Mouse (Mus musculus) frontal cortex, postnatal 36 days (tissue): ENCODE data around the gene Pknox2.

Source experiments
- DNase-seq, 2 experiments: peaks; one replicate each; pipeline ENCODE4 v3.0.0; 2022; ENCODE audit warnings: low spot score in 2 of 2

Pknox2 gene

GRCm38 (mm10) chr9:36990626-36991368 is 156.4 kb downstream of the Pknox2 start:
- DNase-seq = no peak

- DNase-seq = no peak
Measured at GRCm38 (mm10) chr9:36989991-36990390, 157.2 kb downstream of the Pknox2 start.

DNA sequence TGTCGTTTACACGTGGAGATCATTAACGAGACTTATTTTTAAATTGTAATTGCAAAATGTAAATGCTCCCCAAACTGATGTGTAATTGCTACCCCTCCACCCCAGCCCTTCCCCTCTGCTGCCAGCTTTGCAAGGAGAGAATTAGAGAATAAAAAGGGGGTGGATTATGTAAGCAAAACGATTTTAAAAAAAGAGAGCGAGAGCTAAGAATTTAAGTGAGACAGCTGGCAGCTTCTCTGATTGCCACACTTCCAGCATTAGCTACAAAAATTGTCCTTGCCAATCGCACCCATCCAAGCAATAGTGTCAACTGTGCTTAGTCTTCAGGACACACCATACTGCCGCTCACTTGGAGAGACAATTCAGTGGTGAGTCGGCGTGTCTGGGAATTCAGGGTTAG is 162.0 kb downstream of the Pknox2 start:
- DNase-seq = peak; percentile 57 to 82

DNA sequence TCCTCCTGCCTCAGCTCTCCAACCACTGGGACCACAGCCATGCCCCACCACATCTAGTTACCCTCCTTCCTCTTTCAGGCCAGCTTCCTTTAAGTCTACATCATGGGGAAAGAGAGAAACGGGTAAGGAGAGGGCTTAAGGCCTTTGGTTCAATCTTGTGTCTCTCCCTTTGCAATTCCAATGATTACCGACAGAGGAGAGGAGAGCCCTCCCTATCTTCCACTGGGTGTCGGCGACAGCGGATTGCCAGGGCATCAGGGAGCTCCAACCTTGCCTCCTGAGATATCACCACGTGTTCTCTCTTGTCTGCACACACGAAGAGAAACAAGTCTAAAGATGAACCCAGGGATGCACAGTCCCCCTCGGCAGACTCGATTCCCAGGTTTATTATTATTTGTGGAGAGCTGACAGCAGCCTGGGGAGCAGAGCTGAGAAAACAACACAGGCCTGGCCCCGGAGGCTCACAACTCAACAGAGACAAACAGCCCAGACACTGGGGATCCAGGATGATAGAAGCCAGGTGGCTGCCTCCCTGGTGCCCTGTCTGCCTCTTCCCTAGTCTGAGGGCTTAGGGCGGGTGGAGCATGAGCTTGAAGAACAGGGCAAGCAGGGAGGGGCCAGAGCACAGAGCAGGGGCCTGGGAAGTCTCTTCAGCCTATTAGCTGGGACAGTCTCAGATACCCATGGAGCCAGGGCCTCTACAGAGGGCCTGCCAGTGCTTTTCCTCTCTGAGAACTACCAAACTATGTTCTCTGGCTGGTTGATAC is 170.4 kb downstream of the Pknox2 start:
- no peak for DNase-seq

GRCm38 (mm10) chr9:36973486-36974227 is 173.6 kb downstream of the Pknox2 start:
- DNase-seq = peak in 1 of 2 experiments; percentile 72

- no peak for DNase-seq
Measured at GRCm38 (mm10) chr9:36972089-36972488, 175.1 kb downstream of the Pknox2 start.

- DNase-seq = no peak
Measured at GRCm38 (mm10) chr9:36971066-36971465, 176.1 kb downstream of the Pknox2 start.

DNA sequence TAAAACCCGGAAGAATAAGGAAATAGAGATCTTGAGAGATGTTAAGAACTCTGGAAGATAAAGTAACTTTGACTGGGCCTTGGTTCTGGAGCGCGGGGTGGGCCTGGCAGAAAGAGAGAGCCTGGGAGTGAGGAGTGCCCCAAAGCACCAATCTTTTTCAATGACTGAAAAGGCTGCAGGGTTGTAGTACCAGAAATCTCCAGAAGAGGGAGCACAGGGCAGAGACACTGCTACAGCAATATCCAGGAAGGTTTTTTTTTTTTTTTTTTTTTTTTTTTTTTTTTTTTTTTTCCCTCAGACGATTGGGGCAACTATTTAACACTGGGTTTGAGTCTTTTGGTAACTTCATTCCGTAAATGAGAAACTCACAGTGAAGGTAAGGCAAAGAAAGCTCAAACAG is 176.6 kb downstream of the Pknox2 start:
- peak; percentile 87 to 96 for DNase-seq

- no peak for DNase-seq
Measured at GRCm38 (mm10) chr9:36969131-36969530, 178.1 kb downstream of the Pknox2 start.

DNA sequence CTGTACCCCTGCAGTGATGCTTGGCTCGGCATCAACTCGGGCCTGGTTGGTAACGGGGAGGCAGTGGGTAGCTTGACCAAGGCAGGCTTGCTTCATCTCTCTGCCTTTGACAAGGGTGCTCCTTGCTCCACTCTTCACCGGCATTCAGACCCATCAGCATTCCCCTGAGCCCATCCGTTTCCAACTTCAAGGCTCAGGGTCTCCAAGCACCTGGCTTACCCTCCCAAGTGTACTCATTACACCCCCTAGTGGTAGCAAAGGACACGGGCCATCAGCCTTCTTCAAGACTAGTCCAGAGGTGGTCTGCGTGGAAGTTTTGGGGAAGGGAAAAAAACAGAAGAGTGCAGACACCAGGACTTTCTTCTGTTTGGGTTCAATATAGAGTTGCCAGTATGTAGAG is 178.5 kb downstream of the Pknox2 start:
- no peak for DNase-seq

GRCm38 (mm10) chr9:36968236-36968635 is 179.0 kb downstream of the Pknox2 start:
- DNase-seq = no peak

- no peak for DNase-seq
Measured at GRCm38 (mm10) chr9:36965720-36966119, 181.5 kb downstream of the Pknox2 start.

DNA sequence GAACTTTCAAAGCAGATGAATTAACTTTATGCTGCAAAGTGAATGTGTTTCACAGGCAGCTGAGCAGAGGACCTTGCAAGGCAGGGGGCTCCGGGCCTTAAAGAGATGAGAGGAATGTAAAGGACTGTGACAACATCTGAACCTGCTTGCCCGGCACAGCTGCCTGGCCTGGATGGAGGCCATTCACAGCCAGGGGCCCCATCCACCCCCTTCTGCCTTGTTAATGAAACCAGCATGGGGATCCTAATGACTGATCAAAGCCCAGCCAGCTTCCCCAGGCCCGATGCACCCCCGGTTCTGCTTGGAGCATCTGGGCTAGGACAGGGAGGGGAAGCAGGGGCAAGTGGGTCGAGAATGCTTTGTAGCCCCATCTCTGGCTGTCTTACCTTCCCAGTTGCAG is 183.0 kb downstream of the Pknox2 start:
- no peak for DNase-seq

GRCm38 (mm10) chr9:36963512-36963911 is 183.7 kb downstream of the Pknox2 start:
- DNase-seq = no peak

GRCm38 (mm10) chr9:36961874-36962273 is 185.3 kb downstream of the Pknox2 start:
- no peak for DNase-seq

- no peak for DNase-seq
Measured at GRCm38 (mm10) chr9:36961153-36961552, 186.1 kb downstream of the Pknox2 start.

GRCm38 (mm10) chr9:36951133-36951484 is 196.1 kb downstream of the Pknox2 start:
- no peak for DNase-seq

DNA sequence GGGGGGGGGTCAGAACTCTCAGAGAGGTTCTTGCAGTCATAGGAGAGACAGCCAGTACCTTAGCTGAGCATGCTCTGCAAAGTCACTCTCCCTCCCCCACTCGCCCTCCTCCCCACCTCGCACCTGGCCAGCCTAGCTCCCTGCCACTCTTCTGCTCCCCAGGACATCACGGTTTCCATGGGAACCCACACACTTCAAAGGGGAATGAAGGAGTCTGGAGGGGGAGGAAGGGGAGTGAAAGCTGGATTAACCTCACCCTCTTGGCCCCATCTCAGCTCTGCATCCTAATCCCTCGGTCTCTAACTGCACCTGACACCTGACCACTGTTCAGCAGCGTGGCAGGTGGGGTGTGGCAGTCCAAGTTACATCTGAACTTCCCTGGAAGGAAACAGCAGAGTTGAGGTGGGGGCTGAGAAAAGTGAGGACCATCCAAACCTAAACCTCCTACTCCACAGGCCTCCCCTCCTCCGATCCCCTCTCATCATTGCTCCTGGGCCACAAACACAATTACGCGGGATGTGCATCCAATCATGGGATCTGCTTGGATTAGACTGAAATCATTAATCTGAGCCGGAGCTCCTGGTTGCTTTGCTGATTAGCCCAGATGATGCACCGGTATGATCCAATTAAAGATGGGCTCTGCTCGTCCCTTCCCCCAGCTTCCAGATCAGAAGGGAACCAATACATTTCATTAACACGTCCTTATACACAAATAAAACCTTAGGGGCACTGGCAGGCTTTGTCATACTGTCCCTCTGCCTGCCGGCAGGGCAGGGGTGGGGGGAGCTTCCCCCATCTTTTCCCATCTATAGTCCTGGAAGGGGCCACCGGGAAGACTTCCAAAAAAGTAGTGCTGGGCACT is 196.7 kb downstream of the Pknox2 start:
- DNase-seq = no peak

DNA sequence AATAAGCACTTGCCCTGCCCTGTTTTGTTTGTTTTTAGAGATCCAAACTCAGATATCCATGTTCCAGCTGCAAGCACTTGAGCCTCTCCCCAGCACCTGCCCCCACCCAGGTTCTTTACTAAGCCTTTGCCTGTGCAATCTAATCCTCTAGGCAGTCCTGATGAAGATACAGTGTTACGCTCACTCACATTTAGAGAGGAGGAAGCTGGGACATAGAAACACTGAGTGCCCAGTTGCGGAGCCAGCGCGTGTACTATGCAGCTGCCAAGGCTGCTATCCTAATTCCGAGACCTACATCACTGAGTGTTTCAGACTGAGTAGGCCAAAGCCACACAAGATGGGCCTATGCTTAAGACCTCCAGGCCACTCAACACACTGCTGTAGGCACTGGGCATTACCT is 199.0 kb downstream of the Pknox2 start:
- DNase-seq = peak in 1 of 2 experiments; percentile 36

DNA sequence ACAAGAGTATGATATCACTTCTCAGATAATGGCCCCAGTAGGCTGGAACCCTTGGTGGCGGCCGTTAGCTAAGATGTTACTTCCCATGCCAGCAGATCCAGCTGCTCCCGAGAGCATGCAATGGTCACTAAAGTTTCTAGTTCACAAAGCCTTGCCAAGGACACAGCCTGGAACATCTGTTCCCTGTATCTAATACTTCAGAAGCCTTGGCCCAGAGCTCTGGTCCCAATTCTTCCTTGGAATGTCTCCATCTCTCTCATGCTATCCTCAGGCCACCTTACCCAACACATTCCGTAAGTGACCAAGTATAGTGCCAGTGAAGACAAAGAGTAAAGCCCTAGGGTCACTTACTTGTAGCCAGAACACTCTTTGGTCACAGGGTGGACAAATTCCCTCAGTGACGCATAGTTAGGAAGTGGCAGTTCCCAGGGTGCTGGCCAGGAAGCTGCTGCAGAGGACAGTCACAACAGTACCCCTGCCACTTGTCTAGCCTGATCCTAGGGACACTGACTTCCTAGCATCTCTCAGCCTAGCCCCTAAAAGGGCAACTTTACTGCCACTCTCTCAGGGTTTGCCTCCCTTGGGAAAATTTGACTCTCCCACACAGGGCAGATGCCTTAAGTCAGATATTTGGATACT is 200.0 kb downstream of the Pknox2 start:
- no peak for DNase-seq

- DNase-seq = peak; percentile 78 to 94
Measured at GRCm38 (mm10) chr9:36944843-36945242, 202.4 kb downstream of the Pknox2 start.
